Comparison of ENCODE assay signal across 8 mouse cellular contexts in genomic region chr13:63335421-63336134, GRCm38 (mm10).
DNase-seq lines count a peak whose midpoint lies in the region; ATAC-seq and TF ChIP-seq lines count a peak whose summit lies in the region.

No protein-coding gene starts in this region.

- peak; percentile 27 for DNase-seq in gastrocnemius, postnatal 14 days
- DNase-seq in gastrocnemius, postnatal 4 days (ENCODE audit: low spot score in 2 of 2): no peak
- DNase-seq in A20 (ENCODE audit: low read depth, low spot score) (peak; percentile 49), ZHBTc4 (ENCODE audit: low read depth, low spot score) (peak; percentile 75)
- DNase-seq in lung, embryonic 14.5 days: peak; percentile 73
- DNase-seq in stomach, postnatal 0 days (ENCODE audit: low spot score): no peak
- DNase-seq in left cerebral cortex, postnatal 4 days: no peak

- no peak for ATAC-seq in forebrain, embryonic 12.5 days (ENCODE audit: low FRiP score)
- ATAC-seq in lung, embryonic 14.5 days (ENCODE audit: insufficient read depth): no peak
- 0 out of 2 replicates have a peak, but pooled peaks have one; percentile 11 for ATAC-seq in stomach, postnatal 0 days (ENCODE audit: low FRiP score, low TSS enrichment)

- H3K27me3 ChIP-seq in forebrain, embryonic 12.5 days: 0 out of 2 replicates have a peak, but pooled peaks cover 3% of the 10 kb centered on the region
- no peaks in the 10 kb centered on the region for H3K27me3 ChIP-seq in lung, embryonic 14.5 days (ENCODE audit: insufficient read depth, low read length)
- H3K27me3 ChIP-seq in stomach, postnatal 0 days (ENCODE audit: control insufficient read depth, insufficient read depth, low read length): no peaks in the 10 kb centered on the region

- no peak overlapping the region for H3K9ac ChIP-seq in forebrain, embryonic 12.5 days
- H3K9ac ChIP-seq in lung, embryonic 14.5 days: no peak overlapping the region
- H3K9ac ChIP-seq in stomach, postnatal 0 days (ENCODE audit: low read length): no peak overlapping the region

- H3K4me2 ChIP-seq in forebrain, embryonic 12.5 days: no peak overlapping the region
- H3K4me2 ChIP-seq in lung, embryonic 14.5 days: no peak overlapping the region
- H3K4me2 ChIP-seq in stomach, postnatal 0 days (replicated peaks; ENCODE audit: low read depth): no peak overlapping the region

- no peak for TF ChIP-seq EP300 in stomach, postnatal 0 days (optimal IDR thresholded peaks at IDR 0.05)

- H3K9me3 ChIP-seq in forebrain, embryonic 12.5 days: no peaks in the 10 kb centered on the region
- no peaks in the 10 kb centered on the region for H3K9me3 ChIP-seq in lung, embryonic 14.5 days (ENCODE audit: low read depth, low read length)
- no peaks in the 10 kb centered on the region for H3K9me3 ChIP-seq in stomach, postnatal 0 days (ENCODE audit: control insufficient read depth, low read length)

- peak; percentile 72 for TF ChIP-seq CTCF in lung, embryonic 14.5 days (IDR thresholded peaks at IDR 0.05; ENCODE audit: low read depth)
- peak; percentile 81 for TF ChIP-seq CTCF in stomach, postnatal 0 days (IDR thresholded peaks at IDR 0.05; ENCODE audit: low read depth)

- intact Hi-C loops in gastrocnemius, postnatal 14 days (cut with DNase I; ENCODE audit: low total_unique reads): loop anchor here (2.0 kb wide), 1 partner anchor 289 kb away; no protein-coding TSS in a partner anchor
- intact Hi-C loops in left cerebral cortex, postnatal 4 days (cut with DNase I): loop anchor here (10.0 kb wide), 1 partner anchor 571 kb away; the partner anchor contains the start of gene Platr25

- 69% methylated on average over 4 of the region's 4 CpGs for WGBS in forebrain, embryonic 12.5 days
- WGBS in lung, embryonic 14.5 days: 56% methylated on average over 4 of the region's 4 CpGs
- WGBS in stomach, postnatal 0 days: 71% methylated on average over 4 of the region's 4 CpGs

- no peaks in the 10 kb centered on the region for H3K36me3 ChIP-seq in forebrain, embryonic 12.5 days (replicated peaks)
- 0 out of 2 replicates have a peak, but pooled peaks cover 1% of the 10 kb centered on the region for H3K36me3 ChIP-seq in lung, embryonic 14.5 days (ENCODE audit: insufficient read depth)
- H3K36me3 ChIP-seq in stomach, postnatal 0 days (ENCODE audit: control insufficient read depth, insufficient read depth, low read length): no peaks in the 10 kb centered on the region

- H3K4me1 ChIP-seq in forebrain, embryonic 12.5 days: peaks cover 19% of the 10 kb centered on the region
- H3K4me1 ChIP-seq in lung, embryonic 14.5 days (ENCODE audit: insufficient read depth): no peaks in the 10 kb centered on the region
- H3K4me1 ChIP-seq in stomach, postnatal 0 days (replicated peaks; ENCODE audit: control insufficient read depth, insufficient read depth): no peaks in the 10 kb centered on the region

- no peak overlapping the region for H3K4me3 ChIP-seq in forebrain, embryonic 12.5 days (replicated peaks)
- H3K4me3 ChIP-seq in lung, embryonic 14.5 days (ENCODE audit: low read depth, low read length): no peak overlapping the region
- no peak overlapping the region for H3K4me3 ChIP-seq in stomach, postnatal 0 days (ENCODE audit: low read depth, low read length)

- H3K27ac ChIP-seq in forebrain, embryonic 12.5 days: 0 out of 2 replicates have a peak overlapping the region, but pooled peaks have one; percentile 46
- no peak overlapping the region; the same call in 1 of the 2 replicates for H3K27ac ChIP-seq in lung, embryonic 14.5 days (ENCODE audit: low read depth)
- peak overlapping the region; percentile 40; the same call in 1 of the 2 replicates for H3K27ac ChIP-seq in stomach, postnatal 0 days (replicated peaks)

Comparison
In these comparisons a context has a peak if more than half of its experiments do, and no peak if none do; other contexts are left out.
1. DNase-seq: peak in gastrocnemius, postnatal 14 days (single experiment), A20 (single experiment), ZHBTc4 (single experiment) and lung, embryonic 14.5 days (single experiment); none in gastrocnemius, postnatal 4 days (0 of 2), stomach, postnatal 0 days (single experiment) and left cerebral cortex, postnatal 4 days (single experiment).